7 mouse cellular contexts compared by ENCODE assay signal in genomic region chr1:88276524-88277097, GRCm38 (mm10). TPM values are rescaled to one million over a fixed set of nuclear protein-coding genes. Genes with fewer than 3 reads are reported as not detected.
A peak's percentile ranks its signal among the peaks of the same experiment; 100 is the strongest.
DNase-seq lines count a peak whose midpoint lies in the region; ATAC-seq lines count a peak whose summit lies in the region.

No protein-coding gene starts in this region.

- no peak for DNase-seq in lung, postnatal 36 days
- DNase-seq in midbrain, embryonic 11.5 days (ENCODE audit: low spot score, missing footprints) = no peak
- no peak for DNase-seq in ovary, postnatal 14 days (ENCODE audit: low spot score)
- DNase-seq in layer of hippocampus, adult 8-10 months (ENCODE audit: low spot score in 2 of 2) = no peak

- peak overlapping the region; percentile 89 for H3K27ac ChIP-seq in lung, embryonic 16.5 days (ENCODE audit: low read length)
- peak overlapping the region; percentile 84 for H3K27ac ChIP-seq in embryonic facial prominence, embryonic 13.5 days
- peak overlapping the region; percentile 49 for H3K27ac ChIP-seq in midbrain, embryonic 11.5 days (ENCODE audit: low read depth, low read length)

- ATAC-seq in lung, embryonic 16.5 days (ENCODE audit: low read depth) = peak; percentile 32
- ATAC-seq in embryonic facial prominence, embryonic 13.5 days (ENCODE audit: insufficient number of reproducible peaks, insufficient read depth, low FRiP score, low TSS enrichment, low read depth) = peak; percentile 5
- ATAC-seq in inflammation-experienced regulatory T-cells, adult 6 months = peak; percentile 17
- peak; percentile 47 for ATAC-seq in midbrain, embryonic 11.5 days (ENCODE audit: low FRiP score)

- no peaks in the 10 kb centered on the region for H3K27me3 ChIP-seq in lung, embryonic 16.5 days (ENCODE audit: control insufficient read depth, insufficient read depth, low read depth, low read length)
- H3K27me3 ChIP-seq in embryonic facial prominence, embryonic 13.5 days = no peaks in the 10 kb centered on the region
- no peaks in the 10 kb centered on the region for H3K27me3 ChIP-seq in midbrain, embryonic 11.5 days (ENCODE audit: control insufficient read depth, insufficient read depth, low read length)

- H3K4me2 ChIP-seq in lung, embryonic 16.5 days (ENCODE audit: low read depth, low read length) = peak overlapping the region; percentile 63
- peak overlapping the region; percentile 58 for H3K4me2 ChIP-seq in embryonic facial prominence, embryonic 13.5 days
- peak overlapping the region; percentile 53 for H3K4me2 ChIP-seq in midbrain, embryonic 11.5 days

- WGBS in lung, embryonic 16.5 days = 16% methylated on average over 10 of the region's 10 CpGs
- 25% methylated on average over 10 of the region's 10 CpGs for WGBS in embryonic facial prominence, embryonic 13.5 days
- WGBS in midbrain, embryonic 11.5 days = 34% methylated on average over 10 of the region's 10 CpGs

- H3K36me3 ChIP-seq in lung, embryonic 16.5 days (ENCODE audit: control insufficient read depth, insufficient read depth, low read length) = peaks cover 31% of the 10 kb centered on the region
- H3K36me3 ChIP-seq in embryonic facial prominence, embryonic 13.5 days = peaks cover 42% of the 10 kb centered on the region
- peaks cover 34% of the 10 kb centered on the region for H3K36me3 ChIP-seq in midbrain, embryonic 11.5 days (ENCODE audit: control insufficient read depth, insufficient read depth, low read length)

- H3K9ac ChIP-seq in lung, embryonic 16.5 days (ENCODE audit: low read length) = peak overlapping the region; percentile 85
- H3K9ac ChIP-seq in embryonic facial prominence, embryonic 13.5 days = peak overlapping the region; percentile 79
- peak overlapping the region; percentile 77 for H3K9ac ChIP-seq in midbrain, embryonic 11.5 days (ENCODE audit: low read length)

- H3K4me1 ChIP-seq in lung, embryonic 16.5 days (replicated peaks; ENCODE audit: control insufficient read depth, insufficient read depth, low read length) = peaks cover 18% of the 10 kb centered on the region
- peaks cover 23% of the 10 kb centered on the region for H3K4me1 ChIP-seq in embryonic facial prominence, embryonic 13.5 days
- H3K4me1 ChIP-seq in midbrain, embryonic 11.5 days (ENCODE audit: control insufficient read depth, insufficient read depth, low read length) = peaks cover 14% of the 10 kb centered on the region

- peak overlapping the region; percentile 57 for H3K4me3 ChIP-seq in lung, embryonic 16.5 days (ENCODE audit: low read length)
- H3K4me3 ChIP-seq in embryonic facial prominence, embryonic 13.5 days = peak overlapping the region; percentile 50
- peak overlapping the region; percentile 55 for H3K4me3 ChIP-seq in midbrain, embryonic 11.5 days (ENCODE audit: low read depth, low read length)

- H3K9me3 ChIP-seq in lung, embryonic 16.5 days (ENCODE audit: control insufficient read depth, low read length) = no peaks in the 10 kb centered on the region
- no peaks in the 10 kb centered on the region for H3K9me3 ChIP-seq in embryonic facial prominence, embryonic 13.5 days
- peaks cover 3% of the 10 kb centered on the region; the same call in 1 of the 2 replicates for H3K9me3 ChIP-seq in midbrain, embryonic 11.5 days (ENCODE audit: control insufficient read depth, low read length)

RNA-seq across cellular contexts. Expression of gene Hjurp, which starts 0.8 kb away (rescaled TPM):
- polyA plus RNA-seq in lung, embryonic 16.5 days (2015; fragmentation: Nextera tagmentation; extraction: Ambion mirVana) = 184 and 186 TPM in 2 replicates
- polyA plus RNA-seq in embryonic facial prominence, embryonic 13.5 days (2015; fragmentation: Nextera tagmentation; extraction: Ambion mirVana) = 198 and 204 TPM in 2 replicates
- polyA plus RNA-seq in inflammation-experienced regulatory T-cells, adult 6 months (2017; shearing (Covaris generic)) = 10 to 100 TPM; 37.3 to 97.3 (median 69.6) TPM
- polyA plus RNA-seq in midbrain, embryonic 11.5 days (2014; fragmentation: Nextera tagmentation; extraction: Ambion mirVana) = 135 TPM in 2 replicates
- total RNA-seq in layer of hippocampus, adult 8-10 months (2022) = 10 to 100 TPM; 34.5 to 51.6 (median 42.5) TPM

RNA-seq across cellular contexts. Expression of gene Trpm8, which starts 0.8 kb away (rescaled TPM):
- 0.04 TPM in 1 of 2 replicates, not detected in the other for polyA plus RNA-seq in lung, embryonic 16.5 days (2015; fragmentation: Nextera tagmentation; extraction: Ambion mirVana)
- polyA plus RNA-seq in embryonic facial prominence, embryonic 13.5 days (2015; fragmentation: Nextera tagmentation; extraction: Ambion mirVana) = not detected in 2 replicates
- polyA plus RNA-seq in inflammation-experienced regulatory T-cells, adult 6 months (2017; shearing (Covaris generic)) = not detected
- not detected in 2 replicates for polyA plus RNA-seq in midbrain, embryonic 11.5 days (2014; fragmentation: Nextera tagmentation; extraction: Ambion mirVana)
- under 1 TPM in 2 of 4 experiments, not detected in 2; 0.09 to 0.22 TPM for total RNA-seq in layer of hippocampus, adult 8-10 months (2022)

RNA-seq across cellular contexts. Expression of gene Mroh2a, which starts 49.8 kb away (rescaled TPM):
- 1.0 and 1.7 TPM in 2 replicates for polyA plus RNA-seq in lung, embryonic 16.5 days (2015; fragmentation: Nextera tagmentation; extraction: Ambion mirVana)
- polyA plus RNA-seq in embryonic facial prominence, embryonic 13.5 days (2015; fragmentation: Nextera tagmentation; extraction: Ambion mirVana) = 1.1 and 1.2 TPM in 2 replicates
- polyA plus RNA-seq in inflammation-experienced regulatory T-cells, adult 6 months (2017; shearing (Covaris generic)) = 1 to 10 TPM; 1.9 to 4.4 (median 2.1) TPM
- 1.6 and 1.7 TPM in 2 replicates for polyA plus RNA-seq in midbrain, embryonic 11.5 days (2014; fragmentation: Nextera tagmentation; extraction: Ambion mirVana)
- total RNA-seq in layer of hippocampus, adult 8-10 months (2022) = under 1 TPM in 2 of 4 experiments, not detected in 2; 0.06 to 0.16 TPM
